Mouse (Mus musculus) fat pad, adult 2 months (tissue): Measurements from ENCODE around the gene Fuom.
"Not testable (repeated sequence)": the region's sequence is repeated elsewhere in the genome, so short reads cannot be mapped to it uniquely, and the experiment has no call there.

Experiments
- DNase-seq: peaks from one replicate; pipeline ENCODE4 v3.0.0-alpha.2; 2011; ENCODE audit warnings: low read depth, low spot score; ENCODE audit errors: extremely low read depth

Fuom gene

GRCm38 (mm10) chr7:140101993-140102860, at the start of gene Fuom:
Gene Fuom (minus strand): TSS chr7:140102441.
- DNase-seq = no peak

- no peak for DNase-seq
Measured at GRCm38 (mm10) chr7:140144550-140144949, 42.3 kb upstream of the Fuom start.

- DNase-seq = no peak
Measured at GRCm38 (mm10) chr7:140141350-140141749, 39.1 kb upstream of the Fuom start.

- DNase-seq = no peak
Measured at GRCm38 (mm10) chr7:140138021-140138310, 35.7 kb upstream of the Fuom start.

- no peak for DNase-seq
Measured at GRCm38 (mm10) chr7:140137135-140138020, 35.1 kb upstream of the Fuom start, which contains the start of gene Mtg1. Gene Mtg1 (plus strand): TSS chr7:140137564.

- DNase-seq = peak; percentile 49
Measured at GRCm38 (mm10) chr7:140135106-140135770, 33.0 kb upstream of the Fuom start.

- DNase-seq = not testable (repeated sequence)
Measured at GRCm38 (mm10) chr7:140134033-140134432, 31.8 kb upstream of the Fuom start.

GRCm38 (mm10) chr7:140132184-140132583, 29.9 kb upstream of the Fuom start:
- DNase-seq = peak; percentile 50

- no peak for DNase-seq
Measured at GRCm38 (mm10) chr7:140127911-140128310, 25.7 kb upstream of the Fuom start.

GRCm38 (mm10) chr7:140126934-140127333, 24.7 kb upstream of the Fuom start:
- DNase-seq = peak; percentile 67

GRCm38 (mm10) chr7:140126022-140126350, 23.7 kb upstream of the Fuom start:
- no peak for DNase-seq

GRCm38 (mm10) chr7:140125278-140126021, 23.2 kb upstream of the Fuom start:
- peak; percentile 37 for DNase-seq

- no peak for DNase-seq
Measured at GRCm38 (mm10) chr7:140124382-140124781, 22.1 kb upstream of the Fuom start.

GRCm38 (mm10) chr7:140122765-140123164, 20.5 kb upstream of the Fuom start:
- DNase-seq = no peak

GRCm38 (mm10) chr7:140121338-140121910, 19.2 kb upstream of the Fuom start:
- no peak for DNase-seq

- DNase-seq = no peak
Measured at GRCm38 (mm10) chr7:140120484-140120883, 18.2 kb upstream of the Fuom start.

- DNase-seq = peak; percentile 74
Measured at GRCm38 (mm10) chr7:140116329-140117054, 14.3 kb upstream of the Fuom start, which contains the start of gene Echs1. Gene Echs1 (minus strand): TSS chr7:140116476.

GRCm38 (mm10) chr7:140115583-140116328, 13.5 kb upstream of the Fuom start, which contains the start of gene Paox:
Gene Paox (plus strand): TSS chr7:140115799.
- peak; percentile 99 for DNase-seq

- no peak for DNase-seq
Measured at GRCm38 (mm10) chr7:140111943-140112342, 9.7 kb upstream of the Fuom start.
